Mouse (Mus musculus) mesoderm, embryonic 11.5 days (tissue): ENCODE measurements around the gene Spata48.
A peak's percentile ranks its signal among the peaks of the same experiment; 100 is the strongest.

Experiments
- DNase-seq: peaks from one replicate; pipeline ENCODE4 v3.0.0-alpha.2; 2012; ENCODE audit warnings: low read depth, low spot score

Gene Spata48

DNA sequence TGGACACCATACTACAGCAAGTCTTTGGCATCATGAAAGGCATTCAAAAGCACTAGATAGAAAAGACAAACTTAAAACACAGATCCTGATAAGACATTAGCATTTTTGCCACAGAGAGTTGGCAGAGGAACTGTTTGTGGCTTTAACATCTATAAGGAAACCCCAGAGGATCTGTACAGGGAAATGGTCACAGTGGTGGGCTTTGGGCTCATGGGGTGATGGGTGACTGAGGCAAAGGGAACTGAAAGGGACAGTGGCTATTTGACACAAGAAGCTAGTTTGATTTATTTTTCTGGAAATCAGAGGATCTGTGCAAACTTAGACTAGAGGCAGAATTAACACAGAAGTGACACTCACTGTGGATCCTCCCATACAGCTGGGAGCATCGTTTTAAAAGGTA is 74.4 kb downstream of the Spata48 start:
- DNase-seq, result no peak

DNA sequence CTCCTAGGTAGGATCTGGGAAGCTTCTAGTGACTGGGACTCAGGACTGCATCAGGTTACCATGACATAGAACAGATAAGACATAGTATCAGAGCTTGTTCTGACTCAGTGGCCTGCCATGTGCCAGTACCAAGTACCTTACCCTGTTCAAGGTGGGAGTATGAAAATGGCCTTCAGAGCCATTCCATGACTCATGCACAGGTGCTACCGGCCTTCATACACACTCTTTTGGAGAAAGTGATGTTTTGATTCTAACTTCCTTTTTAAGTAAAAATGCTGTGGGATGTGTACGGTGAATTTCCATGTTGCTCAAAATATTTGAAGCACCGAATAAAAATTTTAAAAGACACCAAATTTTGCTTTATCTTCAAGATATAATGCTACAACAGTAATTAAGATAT is 84.1 kb downstream of the Spata48 start:
- no peak for DNase-seq

DNA sequence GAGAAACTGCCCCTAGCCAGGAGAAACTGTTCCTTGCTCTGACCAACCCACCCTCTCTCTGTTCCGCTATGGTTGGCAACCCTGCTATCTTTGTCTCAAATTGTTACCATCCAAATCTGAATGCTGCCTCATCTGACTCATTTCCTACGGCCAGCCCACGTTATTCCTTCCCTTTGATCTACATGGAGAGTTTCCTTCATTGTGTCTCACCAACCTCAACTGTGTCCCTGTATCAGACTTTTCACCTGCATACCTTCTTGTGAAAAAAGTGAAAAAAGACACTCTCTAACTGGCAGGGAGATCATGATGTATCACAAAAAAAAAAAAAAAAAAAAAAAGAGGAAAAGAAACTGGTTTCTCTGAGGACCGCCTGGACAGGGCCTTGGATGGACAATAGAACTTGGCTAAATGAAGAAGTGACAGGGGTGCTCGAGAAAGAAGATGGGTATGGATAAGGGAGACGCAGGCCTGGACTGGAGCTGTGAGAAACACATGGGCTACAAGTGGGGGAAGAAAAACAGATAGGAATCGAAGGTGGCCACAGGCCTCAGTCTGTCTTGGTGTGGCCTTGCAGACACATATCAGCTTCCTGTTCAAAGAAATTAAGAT is 85.1 kb downstream of the Spata48 start:
- DNase-seq, result no peak

- DNase-seq, result no peak
Observed at GRCm38 (mm10) chr11:11547597-11548240, 85.8 kb downstream of the Spata48 start.

DNA sequence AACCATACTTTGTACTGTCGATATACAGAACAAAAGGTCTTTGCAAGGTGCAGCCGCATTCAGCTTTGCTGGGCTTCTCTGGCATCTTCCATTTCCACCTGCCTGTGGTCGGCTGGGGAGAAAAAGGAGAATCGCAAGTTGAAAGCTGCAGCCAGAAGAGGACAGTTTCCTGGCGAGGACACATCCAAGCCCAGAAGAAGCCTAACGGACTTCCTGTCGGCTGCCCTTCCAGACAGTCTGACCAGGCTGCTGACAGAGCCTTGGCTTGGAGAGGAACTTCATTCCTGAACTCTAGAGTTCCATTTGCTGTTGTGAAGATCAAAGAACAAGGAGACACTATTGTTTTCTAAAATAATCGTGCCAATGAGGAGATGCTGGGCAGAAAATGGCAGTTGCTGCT is 93.7 kb downstream of the Spata48 start:
- DNase-seq, result no peak

- DNase-seq, result no peak
Observed at GRCm38 (mm10) chr11:11556186-11556585, 94.3 kb downstream of the Spata48 start.

- DNase-seq, result peak; percentile 45
Observed at GRCm38 (mm10) chr11:11557173-11557967, 95.5 kb downstream of the Spata48 start.

DNA sequence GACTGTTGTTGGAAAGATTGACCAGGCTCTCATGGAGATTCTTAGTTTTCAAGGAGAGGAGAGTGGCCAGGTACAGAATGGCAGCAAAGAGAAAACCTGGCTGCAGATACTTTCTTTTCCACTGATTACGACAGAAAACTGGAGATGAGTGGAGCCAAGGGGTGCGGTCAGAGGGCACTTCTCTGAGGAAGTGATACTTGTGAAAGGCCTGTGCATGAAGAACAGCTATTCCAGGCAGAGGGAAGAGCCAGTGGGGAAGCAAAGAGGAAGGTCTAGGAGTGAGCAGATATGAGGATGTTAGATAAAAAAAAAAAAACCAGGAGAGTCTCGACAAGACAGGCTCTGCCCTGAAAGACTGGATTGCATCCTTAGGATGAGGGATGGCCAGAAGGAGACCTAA is 96.8 kb downstream of the Spata48 start:
- no peak for DNase-seq

- DNase-seq, result no peak
Observed at GRCm38 (mm10) chr11:11559099-11559686, 97.3 kb downstream of the Spata48 start.

- no peak for DNase-seq
Observed at GRCm38 (mm10) chr11:11561118-11561517, 99.2 kb downstream of the Spata48 start.

DNA sequence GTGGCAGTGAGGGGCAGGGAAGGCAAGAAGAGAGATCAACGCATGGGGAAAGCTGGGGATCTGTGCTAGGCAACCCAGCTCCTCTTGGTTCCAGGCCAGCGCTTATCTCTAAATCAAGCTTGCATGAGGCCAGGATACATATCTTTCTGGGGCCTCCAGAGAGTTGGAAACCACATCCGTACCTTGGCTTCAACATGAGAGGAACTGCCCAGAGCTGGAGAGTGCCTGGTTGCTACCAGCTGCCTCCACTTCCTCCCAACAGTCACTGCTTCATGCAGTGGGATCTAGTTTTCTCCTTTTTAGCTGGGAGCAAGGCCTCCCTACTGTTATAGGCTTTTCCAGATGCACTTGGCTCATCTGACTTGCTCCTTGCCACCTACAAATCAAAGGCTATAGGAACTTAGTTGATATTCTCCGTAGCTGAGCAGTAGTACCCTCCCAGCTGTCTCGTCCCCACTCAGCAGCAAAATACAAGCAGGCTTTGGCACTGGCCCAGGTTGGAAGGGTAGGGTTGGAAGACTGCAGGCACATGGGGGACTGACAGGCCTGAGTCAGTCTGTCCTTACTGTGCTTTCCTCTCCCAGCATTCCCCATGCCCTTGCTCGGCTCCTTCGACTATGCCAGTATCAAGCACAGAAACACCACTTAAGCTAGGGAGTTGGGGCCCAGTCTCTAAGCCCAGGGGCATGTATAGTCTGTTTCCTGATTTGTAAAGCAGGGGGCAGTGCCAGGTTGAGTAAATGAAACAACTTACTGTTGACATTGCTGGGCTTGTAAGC is 102.6 kb downstream of the Spata48 start:
- no peak for DNase-seq
